Mouse (Mus musculus): Measurements from ENCODE around the gene Six3.

DNA sequence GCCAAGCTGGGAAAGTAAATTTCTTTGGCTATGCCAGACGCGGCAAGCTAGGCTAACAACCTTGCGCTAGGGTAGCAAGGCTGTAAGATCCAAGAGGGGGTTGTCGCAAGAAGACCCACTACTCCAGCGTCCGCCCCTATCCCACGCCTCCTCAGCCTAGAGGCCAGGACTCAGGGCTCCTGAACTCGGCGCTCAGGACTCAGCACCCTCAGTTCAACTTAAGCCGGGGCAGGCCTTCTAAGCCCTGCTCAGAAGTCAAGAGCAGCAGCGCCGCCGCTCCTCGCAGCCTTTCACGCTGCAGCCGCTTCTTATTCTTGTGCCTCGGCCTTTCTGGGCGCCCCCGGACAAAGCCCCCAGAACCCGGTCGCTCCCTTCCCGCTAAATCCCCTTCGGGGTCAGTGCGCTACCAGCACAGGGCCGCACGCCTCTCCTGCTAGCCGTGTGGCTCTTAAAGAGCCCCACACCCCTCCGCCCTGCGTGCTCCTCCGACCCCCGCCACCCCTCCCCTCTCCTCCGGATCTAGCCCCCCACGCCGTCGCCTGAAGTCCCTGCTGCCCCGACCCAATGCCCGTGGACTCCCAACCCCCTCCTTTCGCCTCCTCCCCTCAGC, 1.4 kb downstream of the Six3 start:
- no peak for TF ChIP-seq CTCF (IDR thresholded peaks at IDR 0.05; ENCODE audit: low read depth)
- TF ChIP-seq EP300 (optimal IDR thresholded peaks at IDR 0.05), result no peak

All from stomach, postnatal 0 days (tissue).